Mouse (Mus musculus): ENCODE measurements around the gene Dexi.

- no peak for TF ChIP-seq CTCF (conservative IDR thresholded peaks at IDR 0.05; ENCODE audit: insufficient read depth, insufficient read length, low read depth, low read length)
- TF ChIP-seq POLR2A (IDR thresholded peaks at IDR 0.05; ENCODE audit: low read depth, low read length), result no peak
Measured at GRCm38 (mm10) chr16:10523650-10524049, 19.2 kb downstream of the Dexi start.

All from kidney, adult 2 months (tissue).